Mouse (Mus musculus) ES-Bruce4 (cell line): ENCODE measurements at regions not wholly inside any gene's neighbourhood (a gene's known extent, or its start where the extent isn't known, plus 50 kb on each side); places are given as distances from the start of the nearest gene placed in this dataset.

Experiments used
- CTCF ChIP-seq: IDR thresholded peaks from one replicate; pipeline ENCODE4 v1.8.1; 2011; ENCODE audit warnings: low read depth, low read length
- EP300 ChIP-seq: IDR thresholded peaks from 2 replicates; pipeline ENCODE4 v1.6.1; 2011; ENCODE audit warnings: low read depth, low read length; ENCODE audit not compliant: insufficient read depth
- POLR2A ChIP-seq: IDR thresholded peaks from one replicate; pipeline ENCODE4 v1.8.1; 2011; ENCODE audit warnings: low read length; ENCODE audit not compliant: insufficient read depth

DNA sequence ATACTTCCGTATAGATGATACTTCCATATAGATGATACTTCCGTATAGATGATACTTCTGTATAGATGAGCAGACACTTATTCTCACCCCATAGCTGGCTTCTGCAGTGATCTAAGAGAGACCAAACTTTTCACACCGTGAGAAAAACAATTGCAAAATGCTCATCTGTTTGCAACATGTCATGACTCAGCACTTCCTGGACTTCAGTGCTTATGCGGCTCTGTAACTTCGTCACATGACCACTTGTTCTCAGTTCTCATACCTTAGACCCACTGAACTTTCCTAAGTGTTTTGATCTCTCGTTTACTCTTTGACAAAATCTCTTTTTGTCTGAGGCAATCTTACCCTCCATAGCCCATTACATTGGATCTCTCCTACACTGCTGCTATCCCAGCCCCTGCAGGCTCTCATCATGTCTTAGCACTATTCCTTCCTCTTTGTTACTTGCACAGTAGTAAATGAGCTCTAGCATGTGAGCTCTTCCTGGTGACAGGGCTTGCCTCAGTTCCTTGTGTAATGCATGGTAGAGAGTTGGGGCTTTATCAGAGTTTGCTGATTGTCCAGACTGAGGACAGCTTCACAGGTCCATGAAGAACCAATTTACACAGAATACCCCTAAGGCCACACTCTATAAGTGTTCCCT is 245.7 kb upstream of the Thrb start:
- TF ChIP-seq EP300 (no peak), CTCF (no peak), POLR2A (no peak)
